Mouse (Mus musculus) CH12.LX (cell line): ENCODE data around the gene Tmem164. TPM values are rescaled to one million over a fixed set of nuclear protein-coding genes. Genes with fewer than 3 reads are reported as not detected.

ENCODE experiments used
- DNase-seq: peaks from one replicate; pipeline ENCODE4 v3.0.0-alpha.2; 2013; ENCODE audit errors: extremely low read depth
- H3K27ac ChIP-seq: 2 replicates; pipeline ENCODE4 v1.5.1; 2012; ENCODE audit warnings: low read depth, mild to moderate bottlenecking, control low read depth, moderate library complexity; ENCODE audit not compliant: insufficient read depth
- H3K27me3 ChIP-seq: replicated peaks from 2 replicates; pipeline ENCODE3; 2012; ENCODE audit warnings: inconsistent platforms
- H3K36me3 ChIP-seq, 2 experiments: replicated peaks in 1 of 2; 2 replicates each; pipeline versions ENCODE3 to v1.6.1; 2012; ENCODE audit warnings: inconsistent platforms in 1 of 2, low read length in 1 of 2, mild to moderate bottlenecking in 1 of 2, mixed read lengths in 1 of 2, moderate library complexity in 1 of 2; ENCODE audit not compliant: control insufficient read depth in 1 of 2, insufficient read depth in 1 of 2
- H3K4me1 ChIP-seq, 2 experiments: 2 replicates each; pipeline ENCODE4 v1.6.1; 2012; ENCODE audit warnings: inconsistent platforms in 1 of 2, moderate library complexity in 1 of 2; ENCODE audit not compliant: insufficient read depth in 2 of 2, control insufficient read depth in 1 of 2
- H3K4me2 ChIP-seq: 2 replicates; pipeline ENCODE4 v1.6.1; 2012; ENCODE audit warnings: low read depth, mild to moderate bottlenecking, control low read depth; ENCODE audit not compliant: poor library complexity, insufficient read depth, severe bottlenecking
- H3K4me3 ChIP-seq, 3 experiments: fragments of 150-350 bp in 1 of 3; sonication (generic) in 1 of 3; replicated peaks in 1 of 3; 2 replicates each; pipeline versions ENCODE3 to v1.5.1; 2011 to 2012; ENCODE audit warnings: low read depth in 2 of 3, low read length in 2 of 3, mild to moderate bottlenecking in 2 of 3, moderate library complexity in 2 of 3, control low read depth in 1 of 3, improper control_type of control experiment in 1 of 3, inconsistent platforms in 1 of 3, mixed read lengths in 1 of 3; ENCODE audit not compliant: poor library complexity in 1 of 3
- H3K79me2 ChIP-seq: replicated peaks from 2 replicates; pipeline ENCODE4 v1.6.1; 2012; ENCODE audit warnings: mild to moderate bottlenecking, moderate library complexity; ENCODE audit not compliant: control insufficient read depth, poor library complexity, insufficient read depth, severe bottlenecking; ENCODE audit errors: extremely low read depth
- H3K9ac ChIP-seq: 2 replicates; pipeline ENCODE4 v1.6.1; 2012; ENCODE audit warnings: low read depth, mild to moderate bottlenecking, control low read depth, moderate library complexity; ENCODE audit not compliant: insufficient read depth
- H3K9me3 ChIP-seq: replicated peaks from 2 replicates; pipeline ENCODE3; 2012; ENCODE audit warnings: low read length, inconsistent platforms, mixed read lengths
- CHD2 ChIP-seq: IDR thresholded peaks from 2 replicates; pipeline ENCODE4 v1.6.1; 2011; ENCODE audit warnings: low read length, improper control_type of control experiment
- E2F4 ChIP-seq: IDR thresholded peaks from 2 replicates; pipeline ENCODE4 v1.6.1; 2011; ENCODE audit warnings: low read depth, low read length, improper control_type of control experiment; ENCODE audit not compliant: insufficient replicate concordance
- EP300 ChIP-seq: IDR thresholded peaks from 2 replicates; pipeline ENCODE4 v1.6.1; 2011; ENCODE audit warnings: low read length, improper control_type of control experiment
- KAT2A ChIP-seq: IDR thresholded peaks from 2 replicates; pipeline ENCODE4 v1.6.1; 2012; ENCODE audit warnings: low read length, improper control_type of control experiment, inconsistent platforms; ENCODE audit not compliant: insufficient replicate concordance
- MAFK ChIP-seq: IDR thresholded peaks from 2 replicates; pipeline ENCODE4 v1.6.1; 2011; ENCODE audit warnings: low read length, improper control_type of control experiment; ENCODE audit not compliant: insufficient replicate concordance
- MAZ ChIP-seq: IDR thresholded peaks from 2 replicates; pipeline ENCODE4 v1.6.1; 2012; ENCODE audit warnings: low read depth, mild to moderate bottlenecking, inconsistent platforms, low read length, improper control_type of control experiment, moderate library complexity
- MEF2A ChIP-seq: IDR thresholded peaks from 2 replicates; pipeline ENCODE4 v1.6.1; 2014; ENCODE audit warnings: low read depth, mild to moderate bottlenecking, inconsistent platforms, low read length, improper control_type of control experiment, borderline replicate concordance
- MXI1 ChIP-seq: IDR thresholded peaks from 2 replicates; pipeline ENCODE4 v1.6.1; 2011; ENCODE audit warnings: mild to moderate bottlenecking, low read depth, low read length, improper control_type of control experiment
- NELFE ChIP-seq: IDR thresholded peaks from 2 replicates; pipeline ENCODE4 v1.6.1; 2011; ENCODE audit warnings: low read depth, low read length, improper control_type of control experiment
- NRF1 ChIP-seq: IDR thresholded peaks from 2 replicates; pipeline ENCODE4 v1.6.1; 2014; ENCODE audit warnings: low read depth, mild to moderate bottlenecking, inconsistent platforms, low read length, improper control_type of control experiment, moderate library complexity
- PAX5 ChIP-seq: IDR thresholded peaks from 2 replicates; pipeline ENCODE4 v1.6.1; 2012; ENCODE audit warnings: low read length, inconsistent platforms, mixed read lengths
- POLR2AphosphoS2 ChIP-seq: IDR thresholded peaks from 2 replicates; pipeline ENCODE4 v1.6.1; 2011; ENCODE audit warnings: low read depth, low read length, improper control_type of control experiment
- RAD21 ChIP-seq: IDR thresholded peaks from 2 replicates; pipeline ENCODE4 v1.6.1; 2011; ENCODE audit warnings: low read depth, mild to moderate bottlenecking, low read length, improper control_type of control experiment, moderate library complexity
- SIN3A ChIP-seq: IDR thresholded peaks from 2 replicates; pipeline ENCODE4 v1.6.1; 2012; ENCODE audit warnings: low read length, improper control_type of control experiment, inconsistent platforms
- USF1 ChIP-seq: IDR thresholded peaks from 2 replicates; pipeline ENCODE4 v1.6.1; 2014; ENCODE audit warnings: low read depth, mild to moderate bottlenecking, inconsistent platforms, low read length, improper control_type of control experiment
- ZNF384 ChIP-seq: IDR thresholded peaks from 2 replicates; pipeline ENCODE4 v1.6.1; 2012; ENCODE audit warnings: low read depth, low read length, improper control_type of control experiment, inconsistent platforms
- dilution Hi-C: fragments of 300-500 bp; cut with MboI; formaldehyde crosslinking; loops from 2 replicates; pipeline ENCODE4 v1.14.3; 2020; ENCODE audit warnings: low sequenced_read_pairs; ENCODE audit not compliant: extremely low pct_unique_long_range_greater_than_20kb, extremely low pct_ligation_motif_present
- in situ Hi-C: fragments of 300-500 bp; cut with MboI; formaldehyde crosslinking; loops from 3 replicates; pipeline ENCODE4 v1.14.3; 2019; ENCODE audit warnings: low sequenced_read_pairs, low pct_ligation_motif_present, low pct_unique_long_range_greater_than_20kb, mixed read lengths
- polyA plus RNA-seq: library from polyadenylated mRNA; unstranded; fragments of >175 nt; gene quantifications from 2 replicates; pipeline ENCODE4 v1.2.1, GENCODE M21; 2012; ENCODE audit warnings: low read depth; ENCODE audit not compliant: insufficient read length
- total RNA-seq, 2 experiments: library from RNA; depleted of rRNA; stranded (reverse); fragments of 300-350 nt in 1 of 2; fragments of >200 nt in 1 of 2; gene quantifications; 2 replicates each; pipeline ENCODE4 v1.2.3; 2012 to 2014

Tmem164 gene
- total and polyA plus RNA-seq, 3 experiments, result 19.2 to 22.7 (median 21.5) TPM

GRCm38 (mm10) chrX:142697545-142698204 is 16.5 kb downstream of the Tmem164 start:
- H3K27me3 ChIP-seq, result no peaks in the 10 kb centered on the region
- TF ChIP-seq MAFK, result no peak
- no peak for TF ChIP-seq PAX5
- TF ChIP-seq USF1, result no peak
- TF ChIP-seq EP300, result no peak
- no peak for TF ChIP-seq E2F4
- no peak for TF ChIP-seq SIN3A
- no peak for TF ChIP-seq RAD21
- no peak for TF ChIP-seq ZNF384
- TF ChIP-seq POLR2AphosphoS2, result no peak
- H3K9ac ChIP-seq, result no peak overlapping the region
- H3K4me3 ChIP-seq, result no peak overlapping the region
- in situ Hi-C loops (no loop called here), dilution Hi-C loops (no loop called here)
- peaks cover 4 to 66% of the 10 kb centered on the region in 2 experiments for H3K36me3 ChIP-seq
- H3K4me2 ChIP-seq, result no peak overlapping the region
- DNase-seq, result no peak
- H3K79me2 ChIP-seq, result no peaks in the 10 kb centered on the region
- no peak overlapping the region for H3K27ac ChIP-seq
- no peaks in the 10 kb centered on the region for H3K9me3 ChIP-seq
- no peaks in the 10 kb centered on the region for H3K4me1 ChIP-seq

DNA sequence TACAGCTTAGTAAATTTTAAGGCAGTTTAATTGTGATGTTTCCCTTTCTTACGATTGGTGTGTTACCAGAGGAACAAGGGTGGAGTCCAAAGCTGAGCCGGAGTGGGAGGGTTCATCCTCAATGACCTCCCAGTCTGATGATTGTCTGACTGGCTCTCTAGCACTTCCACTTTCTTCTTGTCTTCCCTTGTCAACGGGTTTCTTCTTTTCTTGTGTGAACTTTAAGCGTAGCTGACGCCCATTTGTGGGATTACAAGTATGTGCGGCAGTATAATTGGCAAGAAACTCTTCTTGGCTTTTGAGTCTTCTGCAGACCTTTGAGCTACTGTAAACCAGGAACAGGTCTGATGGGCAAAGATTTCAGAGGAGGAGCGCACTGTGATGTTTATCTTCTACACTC is 17.0 kb downstream of the Tmem164 start:
- no peak overlapping the region for H3K4me2 ChIP-seq
- TF ChIP-seq E2F4, result no peak
- TF ChIP-seq MAZ, result no peak
- TF ChIP-seq CHD2, result no peak
- no peak for TF ChIP-seq MEF2A
- no peak for TF ChIP-seq KAT2A
- no peak for TF ChIP-seq SIN3A
- TF ChIP-seq NRF1, result no peak
- TF ChIP-seq MXI1, result no peak
- TF ChIP-seq NELFE, result no peak
- peaks cover 4 to 65% of the 10 kb centered on the region in 2 experiments for H3K36me3 ChIP-seq
- no peaks in the 10 kb centered on the region for H3K4me1 ChIP-seq
- no peak overlapping the region for H3K9ac ChIP-seq
- no peaks in the 10 kb centered on the region for H3K9me3 ChIP-seq
- H3K79me2 ChIP-seq, result no peaks in the 10 kb centered on the region
- in situ Hi-C loops (no loop called here), dilution Hi-C loops (no loop called here)
- H3K27me3 ChIP-seq, result no peaks in the 10 kb centered on the region
- H3K27ac ChIP-seq, result no peak overlapping the region
- DNase-seq, result no peak
- H3K4me3 ChIP-seq, result no peak overlapping the region
